Mouse (Mus musculus) intestine, embryonic 14.5 days (tissue): Measurements from ENCODE around the gene Capn5. TPM values are rescaled to one million over a fixed set of nuclear protein-coding genes. Genes with fewer than 3 reads are reported as not detected.

Experiments
- ATAC-seq: fragments of 200-750 bp; cut with Nextera tagmentation; replicated peaks from 2 replicates; pipeline ENCODE4 v1.8.0; 2017; ENCODE audit warnings: low read depth, moderate number of reproducible peaks, moderate TSS enrichment, moderate library complexity; ENCODE audit not compliant: low FRiP score, low TSS enrichment
- DNase-seq: peaks from one replicate; pipeline ENCODE4 v3.0.0-alpha.2; 2018; ENCODE audit warnings: low spot score
- H3K27ac ChIP-seq: fragments of 300-500 bp; sonication (generic); 2 replicates; pipeline ENCODE4 v1.5.1; 2014; ENCODE audit warnings: low read depth, mild to moderate bottlenecking, control low read depth
- H3K27me3 ChIP-seq: fragments of 300-500 bp; sonication (generic); replicated peaks from 2 replicates; pipeline ENCODE4 v1.6.1; 2014; ENCODE audit warnings: low read length, control low read depth; ENCODE audit not compliant: control insufficient read depth, insufficient read depth
- H3K36me3 ChIP-seq: fragments of 300-500 bp; sonication (generic); 2 replicates; pipeline ENCODE4 v1.6.1; 2014; ENCODE audit warnings: low read length, control low read depth; ENCODE audit not compliant: control insufficient read depth, insufficient read depth
- H3K4me1 ChIP-seq: fragments of 300-500 bp; sonication (generic); replicated peaks from 2 replicates; pipeline ENCODE4 v1.6.1; 2014; ENCODE audit warnings: low read length, control low read depth, mixed read lengths; ENCODE audit not compliant: control insufficient read depth, insufficient read depth
- H3K4me2 ChIP-seq: fragments of 300-500 bp; sonication (generic); 2 replicates; pipeline ENCODE4 v1.6.1; 2014; ENCODE audit warnings: low read length
- H3K4me3 ChIP-seq: fragments of 300-500 bp; sonication (generic); 2 replicates; pipeline ENCODE4 v1.5.1; 2014; ENCODE audit warnings: low read depth, low read length, control low read depth, mixed read lengths
- H3K9ac ChIP-seq: fragments of 300-500 bp; sonication (generic); 2 replicates; pipeline ENCODE4 v1.6.1; 2014; ENCODE audit warnings: mild to moderate bottlenecking, low read length
- H3K9me3 ChIP-seq: fragments of 300-500 bp; sonication (generic); 2 replicates; pipeline ENCODE4 v1.6.1; 2016; ENCODE audit warnings: low read length, control low read depth; ENCODE audit not compliant: control insufficient read depth
- WGBS: fragments of 180-500 bp; shearing (Covaris S2); extraction: QIAGEN DNeasy Blood & Tissue Kit; methylation state at CpG from one replicate; pipeline ENCODE4 v1.1.7; 2014; 5-methylcytosine and 5-hydroxymethylcytosine counted together
- polyA plus RNA-seq: library from polyadenylated mRNA; unstranded; fragments of >200 nt; fragmentation: Nextera tagmentation; extraction: Ambion mirVana; gene quantifications from 2 replicates; pipeline ENCODE4 v1.2.1, GENCODE M21; 2014

Capn5 gene
- polyA plus RNA-seq, 1 experiment from 2014 or later = 6.1 TPM

- ATAC-seq (peak; percentile 57), DNase-seq (no peak)
- Histone ChIP-seq H3K9ac (no peak overlapping the region), H3K4me3 (no peak overlapping the region), H3K36me3 (no peaks in the 10 kb centered on the region), H3K27ac (0 out of 2 replicates have a peak overlapping the region, but pooled peaks have one; percentile 11), H3K9me3 (no peaks in the 10 kb centered on the region), H3K27me3 (no peaks in the 10 kb centered on the region), H3K4me2 (no peak overlapping the region), H3K4me1 (peaks cover 6% of the 10 kb centered on the region)
- WGBS = 55% methylated on average over 16 of the region's 16 CpGs
Observed at GRCm38 (mm10) chr7:98104481-98105435, 73.3 kb downstream of the Capn5 start.

GRCm38 (mm10) chr7:98103942-98104292, 74.2 kb downstream of the Capn5 start:
- no peak overlapping the region for H3K4me3 ChIP-seq
- peaks cover 6% of the 10 kb centered on the region for H3K4me1 ChIP-seq
- no peak overlapping the region for H3K9ac ChIP-seq

GRCm38 (mm10) chr7:98103002-98103941, 74.8 kb downstream of the Capn5 start:
- DNase-seq (peak; percentile 98), ATAC-seq (peak; percentile 62)
- H3K4me2 ChIP-seq = peak overlapping the region; percentile 48
- peak overlapping the region; percentile 29; the same call in 1 of the 2 replicates for H3K9ac ChIP-seq
- peak overlapping the region; percentile 34 for H3K27ac ChIP-seq
- H3K4me3 ChIP-seq = peak overlapping the region; percentile 18
- H3K9me3 ChIP-seq = no peaks in the 10 kb centered on the region
- WGBS = 11% methylated on average over 25 of the region's 26 CpGs
- peaks cover 6% of the 10 kb centered on the region for H3K4me1 ChIP-seq
- H3K36me3 ChIP-seq = no peaks in the 10 kb centered on the region
- H3K27me3 ChIP-seq = no peaks in the 10 kb centered on the region

More at GRCm38 (mm10) chr7:98103942-98104292, 74.2 kb downstream of the Capn5 start:
- no peak for DNase-seq
- Histone ChIP-seq H3K4me2 (no peak overlapping the region), H3K27me3 (no peaks in the 10 kb centered on the region), H3K9me3 (no peaks in the 10 kb centered on the region), H3K27ac (no peak overlapping the region; the same call in 1 of the 2 replicates), H3K36me3 (no peaks in the 10 kb centered on the region)
- no peak; the same call in 1 of the 2 replicates for ATAC-seq
- 72% methylated on average over 5 of the region's 5 CpGs for WGBS

GRCm38 (mm10) chr7:98102488-98102887, 75.6 kb downstream of the Capn5 start:
- DNase-seq (no peak), ATAC-seq (no peak)
- Histone ChIP-seq H3K4me1 (peaks cover 6% of the 10 kb centered on the region), H3K9ac (no peak overlapping the region; the same call in 1 of the 2 replicates), H3K36me3 (0 out of 2 replicates have a peak, but pooled peaks cover 6% of the 10 kb centered on the region), H3K27ac (0 out of 2 replicates have a peak overlapping the region, but pooled peaks have one; percentile 34), H3K4me2 (peak overlapping the region; percentile 48; the same call in 1 of the 2 replicates), H3K27me3 (no peaks in the 10 kb centered on the region), H3K9me3 (peaks cover 2% of the 10 kb centered on the region), H3K4me3 (no peak overlapping the region)
- WGBS = 96% methylated on average over 11 of the region's 11 CpGs

- Histone ChIP-seq H3K9me3 (peaks cover 8% of the 10 kb centered on the region), H3K27ac (no peak overlapping the region), H3K9ac (no peak overlapping the region), H3K4me2 (no peak overlapping the region), H3K4me1 (no peaks in the 10 kb centered on the region), H3K4me3 (no peak overlapping the region), H3K36me3 (0 out of 2 replicates have a peak, but pooled peaks cover 12% of the 10 kb centered on the region), H3K27me3 (no peaks in the 10 kb centered on the region)
- ATAC-seq (no peak), DNase-seq (no peak)
- 95% methylated on average over 8 of the region's 8 CpGs for WGBS
Observed at GRCm38 (mm10) chr7:98097557-98097956, 80.5 kb downstream of the Capn5 start.

- H3K4me3 ChIP-seq = no peak overlapping the region
- H3K36me3 ChIP-seq = 0 out of 2 replicates have a peak, but pooled peaks cover 12% of the 10 kb centered on the region
- H3K27ac ChIP-seq = no peak overlapping the region
- ATAC-seq (no peak), DNase-seq (no peak)
- 92% methylated on average over 4 of the region's 4 CpGs for WGBS
- peaks cover 8% of the 10 kb centered on the region for H3K9me3 ChIP-seq
- H3K4me1 ChIP-seq = no peaks in the 10 kb centered on the region
- no peak overlapping the region for H3K9ac ChIP-seq
- no peak overlapping the region for H3K4me2 ChIP-seq
- H3K27me3 ChIP-seq = no peaks in the 10 kb centered on the region
Observed at GRCm38 (mm10) chr7:98095852-98096251, 82.2 kb downstream of the Capn5 start.

GRCm38 (mm10) chr7:98086346-98086745, 91.7 kb downstream of the Capn5 start:
- no peaks in the 10 kb centered on the region for H3K36me3 ChIP-seq
- no peaks in the 10 kb centered on the region for H3K27me3 ChIP-seq
- H3K9ac ChIP-seq = no peak overlapping the region
- WGBS = 35% methylated on average over 2 of the region's 2 CpGs
- ATAC-seq (no peak), DNase-seq (no peak)
- no peaks in the 10 kb centered on the region for H3K9me3 ChIP-seq
- H3K4me2 ChIP-seq = no peak overlapping the region
- H3K4me1 ChIP-seq = peaks cover 18% of the 10 kb centered on the region
- no peak overlapping the region for H3K27ac ChIP-seq
- no peak overlapping the region for H3K4me3 ChIP-seq

- no peaks in the 10 kb centered on the region for H3K36me3 ChIP-seq
- H3K27me3 ChIP-seq = no peaks in the 10 kb centered on the region
- H3K4me3 ChIP-seq = no peak overlapping the region
- no peak for ATAC-seq
- WGBS = 80% methylated on average over 7 of the region's 7 CpGs
- no peak overlapping the region for H3K9ac ChIP-seq
- H3K9me3 ChIP-seq = no peaks in the 10 kb centered on the region
- DNase-seq = no peak
- no peak overlapping the region for H3K4me2 ChIP-seq
- peaks cover 18% of the 10 kb centered on the region for H3K4me1 ChIP-seq
- no peak overlapping the region for H3K27ac ChIP-seq
Observed at GRCm38 (mm10) chr7:98085314-98085713, 92.8 kb downstream of the Capn5 start.
